Mouse (Mus musculus) heart, postnatal 0 days (tissue): ENCODE measurements at regions not wholly inside any gene's neighbourhood (a gene's known extent, or its start where the extent isn't known, plus 50 kb on each side); places are given as distances from the start of the nearest gene placed in this dataset.

Experiments
- CTCF ChIP-seq: IDR thresholded peaks from 2 replicates; pipeline ENCODE4 v1.5.1; 2016; ENCODE audit warnings: antibody characterized with exemption, control low read depth, low read depth
- EP300 ChIP-seq: IDR thresholded peaks from 2 replicates; pipeline ENCODE4 v1.6.1; 2016; ENCODE audit warnings: antibody characterized with exemption, low read depth

DNA sequence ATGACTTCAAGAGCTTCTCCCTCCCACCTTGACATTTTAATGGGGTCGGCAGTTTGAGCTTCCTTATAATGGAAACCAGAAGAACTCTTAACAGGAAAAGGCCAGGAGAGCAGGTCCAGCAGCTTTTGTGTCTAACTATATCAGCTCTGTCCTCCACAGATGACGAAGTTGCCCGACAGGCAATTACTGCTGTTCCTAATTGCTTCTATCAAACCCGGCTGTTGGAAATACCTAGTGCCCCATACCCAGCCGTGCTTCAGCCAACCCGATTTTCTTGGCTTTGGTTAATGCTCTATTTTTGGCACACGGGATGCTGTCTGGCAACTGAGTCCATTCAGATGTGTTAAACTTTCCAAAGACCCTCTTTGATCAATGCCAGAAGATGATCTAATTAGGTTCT is 125.8 kb upstream of the Spdl1 start:
- TF ChIP-seq CTCF: no peak
- no peak for TF ChIP-seq EP300
